Mouse (Mus musculus) forebrain, embryonic 10.5 days (tissue): ENCODE results near the gene H6pd. TPM values are rescaled to one million over a fixed set of nuclear protein-coding genes. Genes with fewer than 3 reads are reported as not detected.

ENCODE experiments used
- DNase-seq: peaks from one replicate; pipeline ENCODE4 v3.0.0-alpha.2; 2017; ENCODE audit warnings: low spot score; ENCODE audit errors: extremely low spot score
- H3K27ac ChIP-seq: fragments of 300-500 bp; sonication (generic); 2 replicates; pipeline ENCODE4 v1.5.1; 2016; ENCODE audit warnings: mild to moderate bottlenecking
- H3K27me3 ChIP-seq: fragments of 300-500 bp; sonication (generic); 2 replicates; pipeline ENCODE4 v1.6.1; 2016; ENCODE audit warnings: mild to moderate bottlenecking; ENCODE audit not compliant: poor library complexity, severe bottlenecking
- H3K36me3 ChIP-seq: fragments of 300-500 bp; sonication (generic); replicated peaks from 2 replicates; pipeline ENCODE4 v1.6.1; 2016; ENCODE audit warnings: mild to moderate bottlenecking, moderate library complexity
- H3K4me1 ChIP-seq: fragments of 300-500 bp; sonication (generic); 2 replicates; pipeline ENCODE4 v1.6.1; 2016
- H3K4me3 ChIP-seq: fragments of 300-500 bp; sonication (generic); 2 replicates; pipeline ENCODE4 v1.5.1; 2016; ENCODE audit warnings: mild to moderate bottlenecking, moderate library complexity
- H3K9me3 ChIP-seq: fragments of 300-500 bp; sonication (generic); 2 replicates; pipeline ENCODE4 v1.6.1; 2016; ENCODE audit warnings: mild to moderate bottlenecking, moderate library complexity
- WGBS: fragments of 180-500 bp; shearing (Covaris S2); methylation state at CpG from one replicate; pipeline ENCODE4 v1.1.7; 2016; 5-methylcytosine and 5-hydroxymethylcytosine counted together
- polyA plus RNA-seq: library from polyadenylated mRNA; unstranded; fragments of >200 nt; fragmentation: Nextera tagmentation; extraction: Ambion mirVana; gene quantifications from 2 replicates; pipeline ENCODE4 v1.2.1, GENCODE M21; 2016

Gene H6pd
- polyA plus RNA-seq, 1 experiment from 2014 or later: 3.0 TPM

GRCm38 (mm10) chr4:149956048-149956447 lies 52.8 kb downstream of the H6pd start:
- no peak overlapping the region for H3K27ac ChIP-seq
- no peak for DNase-seq

GRCm38 (mm10) chr4:149955631-149956030 lies 53.2 kb downstream of the H6pd start:
- H3K4me3 ChIP-seq: peak overlapping the region; percentile 80
- no peak for DNase-seq
- 18% methylated on average over 15 of the region's 15 CpGs for WGBS

More at GRCm38 (mm10) chr4:149956048-149956447, 52.8 kb downstream of the H6pd start:
- Histone ChIP-seq H3K36me3 (no peaks in the 10 kb centered on the region), H3K27me3 (peaks cover 72% of the 10 kb centered on the region), H3K9me3 (no peaks in the 10 kb centered on the region), H3K4me3 (no peak overlapping the region), H3K4me1 (peaks cover 41% of the 10 kb centered on the region)
- 56% methylated on average over 13 of the region's 13 CpGs for WGBS

GRCm38 (mm10) chr4:149954893-149955439 lies 53.9 kb downstream of the H6pd start, which contains the start of gene Spsb1:
Spsb1 (minus strand) TSS chr4:149955043.
- Histone ChIP-seq H3K27ac (peak within 1 kb of the TSS; percentile 86), H3K27me3 (peaks cover 75% of the 10 kb centered on the region), H3K4me3 (peak within 1 kb of the TSS; percentile 80), H3K36me3 (no peaks in the 10 kb centered on the region), H3K9me3 (no peaks in the 10 kb centered on the region), H3K4me1 (peaks cover 40% of the 10 kb centered on the region)
- under 1% methylated on average over 48 of the region's 51 CpGs for WGBS
- DNase-seq: peak; percentile 98

More at GRCm38 (mm10) chr4:149955631-149956030, 53.2 kb downstream of the H6pd start:
- Histone ChIP-seq H3K4me1 (peaks cover 41% of the 10 kb centered on the region), H3K9me3 (no peaks in the 10 kb centered on the region), H3K27ac (no peak overlapping the region), H3K36me3 (no peaks in the 10 kb centered on the region), H3K27me3 (peaks cover 75% of the 10 kb centered on the region)

- peak; percentile 51 for DNase-seq
- WGBS: 8% methylated on average over 32 of the region's 32 CpGs
- Histone ChIP-seq H3K9me3 (no peaks in the 10 kb centered on the region), H3K27ac (peak overlapping the region; percentile 86), H3K4me1 (peaks cover 48% of the 10 kb centered on the region), H3K36me3 (no peaks in the 10 kb centered on the region), H3K27me3 (peaks cover 75% of the 10 kb centered on the region), H3K4me3 (peak overlapping the region; percentile 80)
These were observed 55.0 kb downstream of the H6pd start for GRCm38 (mm10) chr4:149953621-149954481.

- H3K27me3 ChIP-seq: peaks cover 68% of the 10 kb centered on the region
- peaks cover 46% of the 10 kb centered on the region for H3K4me1 ChIP-seq
- no peaks in the 10 kb centered on the region for H3K9me3 ChIP-seq
- H3K36me3 ChIP-seq: no peaks in the 10 kb centered on the region
- no peak for DNase-seq
- H3K27ac ChIP-seq: no peak overlapping the region
- WGBS: 91% methylated on average over 9 of the region's 9 CpGs
- H3K4me3 ChIP-seq: no peak overlapping the region
These were observed 56.6 kb downstream of the H6pd start for GRCm38 (mm10) chr4:149952201-149952600.

- peaks cover 56% of the 10 kb centered on the region for H3K4me1 ChIP-seq
- no peak overlapping the region for H3K27ac ChIP-seq
- H3K4me3 ChIP-seq: no peak overlapping the region
- no peak for DNase-seq
- WGBS: 92% methylated on average over 13 of the region's 13 CpGs
- H3K27me3 ChIP-seq: peaks cover 64% of the 10 kb centered on the region
- H3K36me3 ChIP-seq: no peaks in the 10 kb centered on the region
- H3K9me3 ChIP-seq: no peaks in the 10 kb centered on the region
These were observed 57.6 kb downstream of the H6pd start for GRCm38 (mm10) chr4:149951201-149951600.

- H3K27ac ChIP-seq: no peak overlapping the region
- 81% methylated on average over 13 of the region's 13 CpGs for WGBS
- DNase-seq: no peak
- peaks cover 56% of the 10 kb centered on the region for H3K4me1 ChIP-seq
- peaks cover 55% of the 10 kb centered on the region for H3K27me3 ChIP-seq
- H3K36me3 ChIP-seq: no peaks in the 10 kb centered on the region
- H3K4me3 ChIP-seq: no peak overlapping the region
- H3K9me3 ChIP-seq: no peaks in the 10 kb centered on the region
These were observed 59.1 kb downstream of the H6pd start for GRCm38 (mm10) chr4:149949691-149950090.

GRCm38 (mm10) chr4:149948119-149948518 lies 60.7 kb downstream of the H6pd start:
- H3K9me3 ChIP-seq: no peaks in the 10 kb centered on the region
- H3K27me3 ChIP-seq: peaks cover 52% of the 10 kb centered on the region
- no peak overlapping the region for H3K4me3 ChIP-seq
- peaks cover 60% of the 10 kb centered on the region for H3K4me1 ChIP-seq
- no peaks in the 10 kb centered on the region for H3K36me3 ChIP-seq
- no peak for DNase-seq
- WGBS: 89% methylated on average over 5 of the region's 5 CpGs
- H3K27ac ChIP-seq: no peak overlapping the region

GRCm38 (mm10) chr4:149947396-149947795 lies 61.4 kb downstream of the H6pd start:
- peaks cover 66% of the 10 kb centered on the region for H3K4me1 ChIP-seq
- no peak overlapping the region for H3K27ac ChIP-seq
- 87% methylated on average over 5 of the region's 5 CpGs for WGBS
- H3K36me3 ChIP-seq: no peaks in the 10 kb centered on the region
- peaks cover 44% of the 10 kb centered on the region for H3K27me3 ChIP-seq
- no peak overlapping the region for H3K4me3 ChIP-seq
- H3K9me3 ChIP-seq: no peaks in the 10 kb centered on the region
- no peak for DNase-seq

- H3K27ac ChIP-seq: peak overlapping the region; percentile 37; the same call in 1 of the 2 replicates
- WGBS: 62% methylated on average over 9 of the region's 9 CpGs
- peaks cover 29% of the 10 kb centered on the region for H3K27me3 ChIP-seq
- H3K4me3 ChIP-seq: no peak overlapping the region
- H3K4me1 ChIP-seq: peaks cover 77% of the 10 kb centered on the region
- no peak for DNase-seq
- no peaks in the 10 kb centered on the region for H3K36me3 ChIP-seq
- H3K9me3 ChIP-seq: no peaks in the 10 kb centered on the region
These were observed 63.6 kb downstream of the H6pd start for GRCm38 (mm10) chr4:149945194-149945593.

- H3K4me3 ChIP-seq: no peak overlapping the region
- no peaks in the 10 kb centered on the region for H3K9me3 ChIP-seq
- peak overlapping the region; percentile 57 for H3K27ac ChIP-seq
- H3K4me1 ChIP-seq: peaks cover 70% of the 10 kb centered on the region
- peaks cover 29% of the 10 kb centered on the region for H3K27me3 ChIP-seq
- DNase-seq: no peak
- WGBS: 35% methylated on average over 12 of the region's 12 CpGs
- H3K36me3 ChIP-seq: no peaks in the 10 kb centered on the region
These were observed 64.6 kb downstream of the H6pd start for GRCm38 (mm10) chr4:149944214-149944613.

GRCm38 (mm10) chr4:149942831-149943741 lies 65.7 kb downstream of the H6pd start:
- Histone ChIP-seq H3K4me3 (no peak overlapping the region), H3K4me1 (peaks cover 72% of the 10 kb centered on the region), H3K27ac (peak overlapping the region; percentile 36; the same call in 1 of the 2 replicates), H3K9me3 (no peaks in the 10 kb centered on the region), H3K36me3 (no peaks in the 10 kb centered on the region), H3K27me3 (peaks cover 29% of the 10 kb centered on the region)
- WGBS: 50% methylated on average over 10 of the region's 10 CpGs
- DNase-seq: no peak
